Mouse (Mus musculus) heart, postnatal 4 days (tissue): ENCODE results near the gene Gpatch11. TPM values are rescaled to one million over a fixed set of nuclear protein-coding genes. Genes with fewer than 3 reads are reported as not detected.

Experiments
- DNase-seq: peaks from one replicate; pipeline ENCODE4 v3.0.0; 2021
- total RNA-seq, 2 experiments: library from RNA; stranded (reverse); gene quantifications; 2 replicates each; pipeline ENCODE4 v1.2.3; 2021

The Gpatch11 gene
- total RNA-seq, 2 experiments from 2014 or later, result 24.9 TPM

- DNase-seq, result no peak
Observed at GRCm38 (mm10) chr17:78894991-78895390, 59.6 kb downstream of the Gpatch11 start.

- DNase-seq, result peak; percentile 70
Observed at GRCm38 (mm10) chr17:78895394-78895793, 60.0 kb downstream of the Gpatch11 start.

Other genes with a start within 250 kb of the Gpatch11 start
- gene Strn, start 98.4 kb upstream of the Gpatch11 start, total RNA-seq, result 10 to 100 TPM; 49.7 to 52.8 TPM
- gene Heatr5b, start 203 bp upstream of the Gpatch11 start, total RNA-seq, result 10 to 100 TPM; 33.0 to 35.0 TPM
- 10 to 100 TPM; 20.9 to 23.2 TPM for gene Eif2ak2, start 47.0 kb downstream of the Gpatch11 start, total RNA-seq
- not detected for gene Sult6b1, start 71.4 kb downstream of the Gpatch11 start, total RNA-seq
- 10 to 100 TPM; 39.7 to 40.9 TPM for gene Cebpzos, start 80.9 kb downstream of the Gpatch11 start, total RNA-seq
- 10 to 100 TPM; 19.3 to 20.6 TPM for gene Cebpz, start 101.5 kb downstream of the Gpatch11 start, total RNA-seq
- gene Ndufaf7, start 101.6 kb downstream of the Gpatch11 start, total RNA-seq, result 10 to 100 TPM; 49.2 to 53.5 TPM
- gene Prkd3, start 185.2 kb downstream of the Gpatch11 start, total RNA-seq, result 10 to 100 TPM; 34.1 to 34.4 TPM
- gene Qpct, start 216.3 kb downstream of the Gpatch11 start, total RNA-seq, result 10 to 100 TPM; 12.0 to 15.5 TPM